Mouse (Mus musculus): ENCODE data around the gene Rin2.

The Rin2 gene

DNA sequence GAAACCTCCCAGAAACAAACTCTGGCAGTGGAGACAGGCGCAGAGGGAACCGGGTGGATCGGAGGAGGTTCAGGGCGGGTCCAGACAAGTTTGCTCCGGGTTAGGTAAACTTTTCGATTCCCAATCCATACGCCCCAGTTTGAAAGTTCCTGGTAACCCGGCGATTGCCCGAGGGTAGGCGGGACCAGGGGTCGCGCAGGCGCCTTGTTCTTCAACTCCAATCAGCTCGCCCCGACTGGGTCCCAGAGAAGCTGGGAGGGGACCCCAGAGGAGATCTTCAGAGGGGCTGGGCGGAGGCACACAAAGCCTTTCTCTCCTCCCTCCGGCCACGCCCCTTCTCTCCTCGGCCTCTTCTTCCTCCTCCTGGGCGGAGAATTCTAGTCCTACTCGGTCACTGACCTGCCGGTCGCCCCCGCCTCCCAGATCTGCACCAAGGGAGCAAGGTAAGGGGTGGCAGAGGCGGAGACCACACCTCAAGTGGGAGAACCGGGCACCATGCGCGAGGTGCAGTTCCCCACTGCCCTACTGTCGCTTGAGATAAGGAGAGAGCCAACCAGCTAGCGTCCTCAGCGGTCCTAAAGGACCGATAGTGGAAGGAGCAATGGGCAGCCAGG lies at the start of gene Rin2:
Gene Rin2, plus strand, starts transcription at position 74 of the 614 bp plus-strand sequence.
- DNase-seq (ENCODE audit: low read depth) = no peak

DNA sequence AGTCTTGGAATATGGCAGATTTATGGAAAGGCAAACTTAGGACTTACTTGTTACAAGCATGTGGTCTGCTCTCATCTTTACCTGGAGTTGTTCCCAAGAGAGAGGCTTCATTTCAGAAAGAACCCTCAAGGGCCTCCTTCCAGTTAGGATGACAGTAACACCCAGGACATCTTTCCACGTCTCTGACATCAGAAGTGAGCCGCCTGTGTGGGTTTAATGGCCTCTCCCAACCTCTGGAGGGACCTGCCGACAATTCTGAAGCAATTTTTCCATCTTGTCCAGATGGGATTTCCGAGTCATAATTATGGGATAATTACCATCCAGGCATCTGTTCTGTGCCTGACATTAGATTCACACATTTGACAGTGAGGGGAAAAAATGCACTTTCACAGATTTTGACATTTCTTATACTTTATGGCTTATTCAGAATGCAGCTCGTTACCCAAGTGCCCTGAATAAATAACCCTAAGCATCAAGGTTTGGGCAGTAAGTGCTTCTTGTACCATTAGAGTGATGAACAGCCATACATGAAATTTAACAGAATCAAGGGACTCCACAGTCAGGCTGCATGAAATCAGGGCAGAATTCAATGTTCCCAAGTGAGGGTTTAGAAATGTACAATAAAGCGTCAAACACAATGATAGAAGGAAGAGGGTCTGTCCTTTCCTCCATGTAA lies 43.8 kb upstream of the Rin2 start:
- DNase-seq (ENCODE audit: low read depth) = no peak

DNA sequence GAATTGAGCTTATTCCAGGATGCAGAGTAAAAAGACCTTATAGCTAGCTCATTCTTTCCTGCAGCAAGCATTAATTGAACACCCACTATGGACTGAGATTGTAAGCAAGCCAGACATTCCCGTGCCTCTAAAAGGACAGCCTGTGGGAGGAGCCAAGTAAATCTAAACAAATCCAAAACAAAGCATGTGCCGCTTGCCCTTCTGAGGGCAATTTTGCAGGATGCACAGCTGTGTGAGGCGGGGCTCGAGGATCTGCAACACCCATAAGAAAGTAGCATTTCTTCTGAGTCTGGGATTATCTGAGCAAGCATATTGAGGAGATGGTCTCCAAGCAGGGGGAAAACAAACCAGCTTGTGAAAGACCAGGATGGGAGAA lies 43.2 kb upstream of the Rin2 start:
- no peak for DNase-seq (ENCODE audit: low read depth)

GRCm38 (mm10) chr2:145633811-145634210 lies 41.2 kb upstream of the Rin2 start:
- DNase-seq (ENCODE audit: low read depth) = no peak

DNA sequence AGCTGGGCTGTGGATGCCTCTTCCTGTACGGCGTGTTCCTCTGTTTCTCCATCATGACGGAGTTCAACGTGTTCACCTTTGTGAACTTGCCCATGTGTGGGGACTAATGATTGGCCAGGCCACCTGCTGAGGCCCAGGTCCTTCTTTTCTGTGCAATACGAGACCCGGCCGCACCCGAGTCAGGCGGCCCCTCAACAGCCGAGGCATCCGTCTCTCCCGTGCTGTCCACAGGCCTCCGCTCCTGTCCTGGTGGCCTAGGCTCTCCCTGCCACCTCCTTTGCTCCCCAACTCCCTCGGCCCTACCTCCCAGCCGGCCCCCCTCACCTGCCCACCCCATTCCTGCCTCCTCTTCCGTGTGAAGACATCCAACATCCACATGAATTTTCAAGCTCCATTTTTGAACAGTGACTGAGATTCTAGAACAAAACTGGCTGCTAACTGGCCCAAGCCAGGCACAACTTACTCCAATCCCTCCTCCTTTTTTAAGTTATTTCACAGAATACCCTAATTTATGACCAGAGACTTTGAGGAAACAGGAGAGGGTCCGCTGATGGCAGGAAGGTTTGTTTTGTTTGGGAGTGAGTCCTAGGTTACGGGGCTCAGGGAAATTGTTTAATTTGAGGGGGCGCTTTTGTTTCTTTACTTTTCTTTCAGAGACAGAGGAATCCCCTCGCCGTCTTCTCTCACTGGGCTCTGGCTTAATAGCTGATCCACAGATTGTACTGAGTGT lies 34.6 kb upstream of the Rin2 start:
- DNase-seq (ENCODE audit: low read depth) = no peak

DNA sequence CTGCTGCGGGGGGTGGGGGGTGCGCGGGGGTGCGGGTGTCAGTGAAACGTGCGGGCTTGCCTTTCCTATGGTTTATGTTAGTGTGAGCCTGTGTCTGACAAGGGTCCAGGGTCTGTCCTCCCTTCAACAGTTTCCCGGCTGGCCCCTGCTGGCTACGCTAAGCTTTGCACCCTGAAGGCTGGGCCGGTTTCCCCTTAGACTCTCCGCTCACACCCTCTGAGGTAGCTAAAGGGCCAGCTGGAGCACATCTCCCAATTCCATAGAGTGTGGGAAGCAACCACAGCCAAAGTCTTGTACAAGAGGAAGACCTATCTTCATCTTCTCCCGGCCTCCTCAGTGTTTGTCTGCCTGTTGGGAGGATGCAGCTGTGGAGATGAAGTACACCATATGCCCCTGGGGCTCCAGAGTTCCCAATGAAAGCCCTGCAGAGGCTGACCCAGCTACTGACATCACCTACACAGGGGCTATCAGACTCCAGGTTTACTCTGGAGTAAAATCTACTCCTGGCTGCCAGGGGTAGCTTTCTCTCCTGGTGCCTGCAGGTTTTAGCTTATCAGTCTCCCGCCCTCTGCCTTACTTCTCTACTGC lies 19.5 kb upstream of the Rin2 start:
- no peak for DNase-seq (ENCODE audit: low read depth)

DNA sequence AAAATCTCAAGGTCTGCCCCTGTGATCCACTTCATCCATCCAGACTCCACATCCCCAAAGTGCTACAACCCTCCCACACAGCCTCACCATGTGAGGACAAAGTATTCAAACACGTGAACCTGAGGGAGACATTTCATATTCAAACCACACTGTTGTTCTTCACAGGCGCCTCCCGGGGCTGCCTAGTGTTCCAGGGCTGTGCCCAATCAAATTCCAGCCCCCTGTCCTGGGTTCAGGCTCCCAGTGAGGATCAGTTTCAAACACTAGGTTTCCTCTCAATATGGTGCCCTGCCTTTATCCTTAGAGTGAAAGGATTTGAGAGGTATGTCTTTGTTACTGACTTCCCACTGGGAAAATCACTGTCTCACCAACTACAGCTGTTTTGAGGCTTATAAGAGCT lies 18.9 kb upstream of the Rin2 start:
- no peak for DNase-seq (ENCODE audit: low read depth)

DNA sequence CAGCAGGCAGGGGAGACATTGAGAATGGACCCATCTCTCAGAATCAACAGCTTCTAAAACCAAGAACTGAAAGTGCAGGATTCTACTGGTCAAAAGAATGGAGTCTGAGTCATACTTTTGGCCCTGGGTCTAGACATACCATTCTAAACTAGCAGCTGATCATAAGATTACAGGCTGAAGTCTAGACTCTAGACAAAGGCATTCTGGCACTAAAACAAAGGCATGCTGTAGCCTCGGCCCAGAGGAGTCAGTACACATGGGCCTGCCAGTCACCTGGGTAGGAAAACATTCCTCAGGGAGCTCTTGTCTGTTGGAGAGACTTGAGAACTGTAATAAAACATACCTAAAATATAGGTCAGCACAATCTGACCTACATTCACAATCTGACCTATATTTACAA lies 18.3 kb upstream of the Rin2 start:
- no peak for DNase-seq (ENCODE audit: low read depth)

DNA sequence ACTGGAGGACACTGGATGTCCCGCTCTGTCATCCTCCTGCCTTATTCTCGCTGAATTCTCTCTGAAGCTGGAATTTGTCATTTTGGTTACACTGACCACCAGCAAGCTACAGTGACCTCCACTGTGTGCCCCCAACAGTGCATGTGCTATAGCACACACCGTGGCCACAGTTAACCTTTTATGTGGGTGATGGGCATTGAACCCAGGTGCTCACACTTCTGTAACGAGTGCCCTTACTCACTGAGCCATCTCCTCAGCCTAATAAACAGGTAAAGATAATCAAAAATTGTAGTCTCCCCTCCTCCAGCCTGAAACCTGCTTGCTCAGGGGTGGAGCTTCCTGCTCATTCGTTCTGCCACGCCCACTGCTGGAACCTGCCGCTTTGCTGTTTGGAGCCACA lies 13.8 kb upstream of the Rin2 start:
- no peak for DNase-seq (ENCODE audit: low read depth)

- no peak for DNase-seq (ENCODE audit: low read depth)
These were observed 11.1 kb upstream of the Rin2 start for GRCm38 (mm10) chr2:145663899-145664298.

- no peak for DNase-seq (ENCODE audit: low read depth)
These were observed 10.7 kb upstream of the Rin2 start for GRCm38 (mm10) chr2:145664311-145664710.

GRCm38 (mm10) chr2:145668135-145668534 lies 6.9 kb upstream of the Rin2 start:
- DNase-seq (ENCODE audit: low read depth) = no peak

- DNase-seq (ENCODE audit: low read depth) = no peak
These were observed 4.9 kb upstream of the Rin2 start for GRCm38 (mm10) chr2:145670131-145670530.

GRCm38 (mm10) chr2:145674496-145675141 lies 396 bp upstream of the Rin2 start:
- no peak for DNase-seq (ENCODE audit: low read depth)

DNA sequence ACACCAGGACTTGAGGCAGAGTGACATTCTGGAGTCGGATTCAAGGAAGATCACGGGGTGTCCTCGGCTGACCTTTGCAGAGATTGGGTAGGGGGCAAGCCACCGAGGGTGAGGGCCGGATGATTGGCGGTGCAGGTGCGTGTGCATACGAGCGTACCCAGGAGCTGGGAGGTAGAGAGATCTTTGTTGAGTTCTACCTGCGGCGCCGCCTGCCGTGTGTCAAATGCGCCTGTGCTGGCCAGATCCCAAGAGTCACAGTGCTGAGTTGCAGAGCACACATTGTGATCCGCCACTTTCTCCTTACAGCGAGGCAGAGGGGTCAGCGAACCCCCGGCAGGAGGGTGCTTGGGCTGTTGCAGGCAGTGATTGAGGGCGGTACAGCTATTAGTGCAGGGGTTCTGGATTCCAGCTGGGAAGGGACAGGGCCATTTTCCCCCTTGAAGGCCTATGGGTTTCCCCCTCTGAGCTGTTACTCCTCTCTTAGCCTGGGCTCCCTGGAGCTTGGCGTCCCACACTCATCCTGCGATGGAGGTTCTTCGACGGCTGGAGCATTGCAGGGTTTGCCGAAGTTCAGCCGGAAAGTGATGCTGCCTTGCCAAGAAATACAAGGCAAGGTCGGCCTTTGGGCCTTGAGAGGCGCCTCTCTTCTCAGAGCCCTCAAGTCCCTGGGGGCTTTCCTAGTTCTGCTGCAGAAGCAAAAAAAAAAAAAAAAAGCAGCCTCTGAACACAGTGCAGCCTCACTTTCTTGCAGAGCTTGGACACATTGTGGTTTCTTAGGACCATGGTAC lies 935 bp downstream of the Rin2 start:
- no peak for DNase-seq (ENCODE audit: low read depth)

- DNase-seq (ENCODE audit: low read depth) = no peak
These were observed 1.5 kb downstream of the Rin2 start for GRCm38 (mm10) chr2:145676544-145676925.

DNA sequence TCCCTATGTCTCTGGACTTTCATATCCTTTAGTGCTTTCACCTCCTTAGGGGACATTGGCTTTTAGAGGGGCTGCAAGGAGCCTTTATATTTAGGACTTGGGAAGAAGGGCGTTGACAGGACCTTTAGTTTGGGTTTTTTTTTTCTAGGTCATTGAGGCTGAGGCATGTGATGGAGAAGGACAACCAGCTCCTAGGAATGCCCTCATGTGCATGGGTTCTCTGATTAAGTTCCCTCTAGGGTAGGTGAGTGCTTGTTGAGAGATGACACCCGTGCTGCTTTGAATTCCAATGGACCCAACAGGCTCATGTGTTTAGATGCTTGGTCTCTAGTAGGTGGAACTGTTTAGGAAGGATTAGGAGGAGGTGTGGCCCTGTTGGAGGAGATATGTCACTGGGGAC lies 1.9 kb downstream of the Rin2 start:
- DNase-seq (ENCODE audit: low read depth) = no peak

GRCm38 (mm10) chr2:145680141-145680540 lies 5.1 kb downstream of the Rin2 start:
- no peak for DNase-seq (ENCODE audit: low read depth)

GRCm38 (mm10) chr2:145680762-145681161 lies 5.7 kb downstream of the Rin2 start:
- no peak for DNase-seq (ENCODE audit: low read depth)

GRCm38 (mm10) chr2:145681626-145682025 lies 6.6 kb downstream of the Rin2 start:
- no peak for DNase-seq (ENCODE audit: low read depth)

DNA sequence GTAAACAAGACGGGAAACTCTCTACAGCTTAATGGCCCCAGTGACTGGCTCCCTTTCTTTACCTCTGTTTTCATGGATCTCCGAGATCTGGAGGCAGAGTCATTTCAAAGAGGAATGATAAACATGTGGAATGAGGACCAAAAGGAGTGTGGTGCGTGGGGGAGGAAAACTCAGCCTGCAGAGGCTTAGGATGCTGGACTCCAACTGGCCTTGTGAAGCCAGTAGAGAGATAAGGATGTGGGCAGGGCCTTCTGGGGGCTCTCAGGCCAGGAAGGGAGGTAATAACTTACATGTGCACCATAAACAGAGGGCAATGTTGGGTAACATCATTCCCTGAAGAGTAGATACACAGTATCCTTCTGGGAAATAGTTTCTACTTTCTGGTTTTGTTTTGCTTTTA lies 7.9 kb downstream of the Rin2 start:
- no peak for DNase-seq (ENCODE audit: low read depth)

DNA sequence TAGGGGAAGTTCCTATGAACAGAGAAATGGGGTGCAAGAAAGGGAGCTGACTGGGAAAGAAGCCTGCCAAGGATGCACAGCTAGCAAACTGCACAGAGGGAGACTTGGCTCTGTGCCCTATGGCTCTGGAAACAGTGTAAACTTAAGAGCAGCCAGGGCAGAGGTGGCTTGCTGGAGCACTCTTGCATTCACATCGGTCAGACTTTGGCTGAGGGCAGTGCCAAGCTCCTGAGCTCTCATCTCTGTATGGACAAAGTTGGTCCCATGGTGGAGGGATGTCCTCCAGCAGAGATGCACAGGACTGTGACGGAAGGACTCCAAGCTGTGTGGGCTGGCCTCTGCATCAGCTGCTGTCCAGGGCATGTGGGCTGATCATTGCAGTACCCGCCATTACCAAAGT lies 8.5 kb downstream of the Rin2 start:
- DNase-seq (ENCODE audit: low read depth) = no peak
